Mouse (Mus musculus) heart, postnatal 0 days (tissue): ENCODE data around the gene Arhgap45. TPM values are rescaled to one million over a fixed set of nuclear protein-coding genes. Genes with fewer than 3 reads are reported as not detected.

Experiments used
- ATAC-seq: fragments of 200-750 bp; cut with Nextera tagmentation; 2 replicates; pipeline ENCODE4 v1.8.0; 2017; ENCODE audit warnings: low read depth, moderate number of reproducible peaks, moderate library complexity; ENCODE audit not compliant: insufficient read depth
- DNase-seq: peaks from one replicate; pipeline ENCODE4 v3.0.0-alpha.2; 2016; ENCODE audit warnings: low spot score
- H3K27ac ChIP-seq: fragments of 300-500 bp; sonication (generic); 2 replicates; pipeline ENCODE4 v1.5.1; 2014; ENCODE audit warnings: low read depth, mild to moderate bottlenecking
- H3K27me3 ChIP-seq: fragments of 300-500 bp; sonication (generic); 2 replicates; pipeline ENCODE4 v1.6.1; 2014; ENCODE audit warnings: low read length, mixed read lengths; ENCODE audit not compliant: control insufficient read depth, insufficient read depth
- H3K36me3 ChIP-seq: fragments of 300-500 bp; sonication (generic); replicated peaks from 2 replicates; pipeline ENCODE4 v1.6.1; 2014; ENCODE audit warnings: low read length, mixed read lengths; ENCODE audit not compliant: control insufficient read depth, insufficient read depth
- H3K4me1 ChIP-seq: fragments of 300-500 bp; sonication (generic); 2 replicates; pipeline ENCODE4 v1.6.1; 2014; ENCODE audit warnings: antibody characterized with exemption; ENCODE audit not compliant: control insufficient read depth, insufficient read depth
- H3K4me2 ChIP-seq: fragments of 300-500 bp; sonication (generic); 2 replicates; pipeline ENCODE4 v1.6.1; 2014; ENCODE audit warnings: low read depth, mild to moderate bottlenecking, low read length, moderate library complexity
- H3K4me3 ChIP-seq: fragments of 300-500 bp; sonication (generic); 2 replicates; pipeline ENCODE4 v1.5.1; 2014; ENCODE audit warnings: low read depth, low read length
- H3K9ac ChIP-seq: fragments of 300-500 bp; sonication (generic); replicated peaks from 2 replicates; pipeline ENCODE4 v1.6.1; 2014; ENCODE audit warnings: low read depth, low read length, mixed read lengths
- H3K9me3 ChIP-seq: fragments of 300-500 bp; sonication (generic); replicated peaks from 2 replicates; pipeline ENCODE4 v1.6.1; 2016; ENCODE audit warnings: low read length; ENCODE audit not compliant: control insufficient read depth
- CTCF ChIP-seq: IDR thresholded peaks from 2 replicates; pipeline ENCODE4 v1.5.1; 2016; ENCODE audit warnings: antibody characterized with exemption, control low read depth, low read depth
- EP300 ChIP-seq: IDR thresholded peaks from 2 replicates; pipeline ENCODE4 v1.6.1; 2016; ENCODE audit warnings: antibody characterized with exemption, low read depth
- WGBS: fragments of 180-500 bp; shearing (Covaris S2); extraction: QIAGEN DNeasy Blood & Tissue Kit; methylation state at CpG from one replicate; pipeline ENCODE4 v1.1.7; 2014; 5-methylcytosine and 5-hydroxymethylcytosine counted together
- polyA plus RNA-seq: library from polyadenylated mRNA; unstranded; fragments of >200 nt; fragmentation: Nextera tagmentation; extraction: Ambion mirVana; gene quantifications from 2 replicates; pipeline ENCODE4 v1.2.1, GENCODE M21; 2015
- total RNA-seq: library from RNA; depleted of rRNA; stranded (reverse); fragments of >200 nt; gene quantifications from 2 replicates; pipeline ENCODE4 v1.2.3, GENCODE M21; 2014; ENCODE audit warnings: low replicate concordance

The Arhgap45 gene
- total and polyA plus RNA-seq, 2 experiments from 2014 or later, result 1.9 to 3.9 TPM

DNA sequence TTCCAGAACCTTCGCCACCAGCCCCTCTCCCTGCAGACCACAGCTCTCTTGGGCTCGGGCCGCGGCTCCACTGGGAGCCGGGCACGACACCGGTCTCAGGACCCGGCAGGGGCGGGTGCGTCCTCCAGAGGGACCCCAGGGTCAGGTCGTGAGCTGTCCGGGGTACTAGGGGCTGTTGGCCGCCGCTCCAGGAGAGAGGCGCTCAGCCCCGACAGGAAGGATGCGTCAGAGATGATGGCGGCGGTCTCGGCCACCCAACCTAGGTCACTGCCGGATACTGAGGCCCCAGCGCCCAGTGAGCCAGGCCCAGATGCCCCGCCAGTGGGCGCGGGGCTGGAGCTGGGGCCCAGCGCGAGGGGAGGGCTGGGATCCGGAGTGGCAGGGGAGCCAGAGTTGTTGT, 39.1 kb upstream of the Arhgap45 start:
- H3K27me3 ChIP-seq, result no peaks in the 10 kb centered on the region
- H3K27ac ChIP-seq, result no peak overlapping the region
- DNase-seq (no peak), ATAC-seq (no peak)
- H3K36me3 ChIP-seq, result peaks cover 50% of the 10 kb centered on the region
- TF ChIP-seq EP300 (no peak), CTCF (no peak)
- H3K4me1 ChIP-seq, result peaks cover under 1% of the 10 kb centered on the region; the same call in 1 of the 2 replicates
- no peak overlapping the region for H3K9ac ChIP-seq
- WGBS, result 86% methylated on average over 27 of the region's 28 CpGs
- H3K4me2 ChIP-seq, result no peak overlapping the region
- no peaks in the 10 kb centered on the region for H3K9me3 ChIP-seq
- H3K4me3 ChIP-seq, result no peak overlapping the region

DNA sequence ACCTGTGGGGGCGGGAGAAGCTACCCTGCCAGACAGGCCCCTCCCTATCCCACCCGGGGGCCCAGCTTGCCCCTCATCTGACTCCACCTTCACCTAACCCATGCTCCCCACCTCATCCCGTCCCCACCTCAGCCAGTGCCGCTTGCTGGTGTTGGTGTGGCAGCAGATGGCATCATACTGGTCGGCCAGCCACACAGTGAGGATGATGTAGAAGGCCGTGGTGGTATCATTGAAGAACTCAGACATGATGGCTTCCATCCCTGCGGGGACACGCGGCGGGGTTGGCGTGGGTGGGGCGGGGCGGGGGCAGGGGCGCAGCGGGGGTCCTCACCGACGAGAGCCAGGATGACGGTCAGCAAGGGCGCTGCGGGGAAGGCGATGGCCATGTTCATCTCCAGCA, 38.4 kb upstream of the Arhgap45 start:
- no peaks in the 10 kb centered on the region for H3K9me3 ChIP-seq
- H3K27me3 ChIP-seq, result no peaks in the 10 kb centered on the region
- no peak overlapping the region for H3K9ac ChIP-seq
- H3K36me3 ChIP-seq, result peaks cover 50% of the 10 kb centered on the region
- ATAC-seq (no peak), DNase-seq (no peak)
- TF ChIP-seq EP300, result no peak
- TF ChIP-seq CTCF, result no peak
- H3K27ac ChIP-seq, result no peak overlapping the region
- no peak overlapping the region for H3K4me2 ChIP-seq
- peaks cover 8% of the 10 kb centered on the region for H3K4me1 ChIP-seq
- H3K4me3 ChIP-seq, result no peak overlapping the region
- WGBS, result 93% methylated on average over 17 of the region's 21 CpGs

DNA sequence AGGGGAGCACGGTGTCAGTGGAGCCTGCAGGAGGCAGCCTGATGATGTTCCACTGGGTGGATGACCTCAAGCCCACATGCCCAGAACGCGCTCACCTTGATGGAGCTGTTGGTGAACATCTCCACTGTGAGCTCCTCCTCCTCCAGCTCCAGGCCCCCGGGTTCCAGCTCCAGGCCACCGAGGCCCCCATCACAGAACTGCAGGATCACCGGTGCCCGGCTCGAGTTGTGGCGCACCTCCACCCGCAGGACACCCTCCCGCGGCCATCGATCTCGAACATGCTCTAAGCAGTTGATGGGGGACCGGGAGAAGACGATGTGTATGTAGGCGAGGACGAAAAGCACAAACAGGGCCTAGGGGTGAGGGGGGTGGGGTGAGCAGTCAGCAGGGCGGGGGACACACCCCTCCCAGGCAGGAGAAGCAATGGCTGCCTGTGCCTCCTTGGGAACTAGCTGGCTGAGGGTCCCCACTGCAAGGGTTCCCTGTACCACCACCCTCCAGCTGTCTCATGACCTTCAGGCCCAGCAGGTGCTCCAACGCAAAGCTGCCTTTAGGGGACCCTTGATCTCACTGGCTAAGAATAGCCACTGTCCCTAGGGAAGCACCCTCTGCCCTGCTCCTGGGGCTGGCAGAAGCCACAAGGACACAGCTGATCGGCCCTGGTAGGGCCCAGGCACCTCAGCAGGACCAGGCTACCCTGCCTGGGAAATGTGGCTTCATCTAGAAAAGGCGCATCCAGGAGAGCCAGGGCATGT, 36.9 kb upstream of the Arhgap45 start:
- ATAC-seq (no peak), DNase-seq (no peak)
- H3K9me3 ChIP-seq, result no peaks in the 10 kb centered on the region
- peak overlapping the region; percentile 33 for H3K27ac ChIP-seq
- TF ChIP-seq EP300 (no peak), CTCF (no peak)
- peaks cover 46% of the 10 kb centered on the region for H3K36me3 ChIP-seq
- no peak overlapping the region for H3K4me3 ChIP-seq
- no peak overlapping the region for H3K9ac ChIP-seq
- 85% methylated on average over 22 of the region's 22 CpGs for WGBS
- H3K4me2 ChIP-seq, result no peak overlapping the region
- H3K27me3 ChIP-seq, result no peaks in the 10 kb centered on the region
- peaks cover 13% of the 10 kb centered on the region for H3K4me1 ChIP-seq

DNA sequence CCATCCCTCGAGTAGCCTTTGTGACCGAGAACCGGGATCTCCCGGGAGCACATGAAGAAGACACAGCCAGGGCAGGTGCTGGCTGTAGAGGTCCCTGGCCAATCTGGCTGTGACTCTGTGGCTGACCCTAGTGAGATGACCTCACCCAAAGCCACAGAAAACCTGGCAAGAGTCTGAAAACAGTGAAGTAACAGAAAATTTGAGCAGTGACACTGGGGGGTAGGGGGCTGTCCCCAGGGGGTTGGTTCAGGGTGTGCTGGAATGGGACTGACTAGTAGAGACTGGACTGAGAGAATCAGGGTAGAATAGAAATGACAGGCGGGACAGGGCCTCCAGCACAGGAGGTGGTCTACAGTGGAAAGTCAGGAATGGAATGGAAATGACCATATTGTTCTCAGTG, 33.2 kb upstream of the Arhgap45 start:
- ATAC-seq (no peak), DNase-seq (no peak)
- peak overlapping the region; percentile 74 for H3K4me3 ChIP-seq
- peak overlapping the region; percentile 83; the same call in 1 of the 2 replicates for H3K9ac ChIP-seq
- H3K27ac ChIP-seq, result peak overlapping the region; percentile 98; the same call in 1 of the 2 replicates
- peak overlapping the region; percentile 93 for H3K4me2 ChIP-seq
- TF ChIP-seq EP300 (no peak), CTCF (no peak)
- peaks cover 26% of the 10 kb centered on the region for H3K4me1 ChIP-seq
- 66% methylated on average over 5 of the region's 5 CpGs for WGBS
- no peaks in the 10 kb centered on the region for H3K27me3 ChIP-seq
- H3K9me3 ChIP-seq, result no peaks in the 10 kb centered on the region
- H3K36me3 ChIP-seq, result peaks cover 12% of the 10 kb centered on the region

DNA sequence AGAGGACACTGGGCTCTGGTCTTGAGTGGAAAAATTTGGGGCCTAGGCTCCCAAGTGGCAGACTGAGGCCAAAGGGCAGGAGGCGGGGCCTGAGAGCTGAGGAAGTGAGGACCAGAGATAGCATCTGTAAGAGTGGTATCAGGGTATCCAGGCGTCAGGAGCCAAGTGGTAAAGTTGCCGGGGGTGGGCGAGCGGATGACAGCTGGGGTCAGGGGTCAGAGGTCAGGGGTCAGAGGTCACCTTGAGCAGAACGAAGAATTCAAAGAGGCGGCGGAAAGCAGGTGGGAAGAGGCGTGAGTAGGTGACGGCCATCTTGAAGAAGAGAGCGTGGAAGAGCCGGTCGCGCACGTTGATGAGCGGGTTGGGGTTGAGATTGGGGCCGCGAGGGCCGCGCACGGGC, 32.8 kb upstream of the Arhgap45 start:
- H3K9ac ChIP-seq, result peak overlapping the region; percentile 83
- no peak for ATAC-seq
- H3K4me1 ChIP-seq, result peaks cover 26% of the 10 kb centered on the region
- peaks cover 8% of the 10 kb centered on the region; the same call in 1 of the 2 replicates for H3K36me3 ChIP-seq
- no peak for DNase-seq
- WGBS, result under 1% methylated on average over 18 of the region's 21 CpGs
- peak overlapping the region; percentile 98 for H3K27ac ChIP-seq
- H3K4me2 ChIP-seq, result peak overlapping the region; percentile 93
- no peaks in the 10 kb centered on the region for H3K27me3 ChIP-seq
- TF ChIP-seq CTCF (no peak), EP300 (0 out of 2 replicates have a peak, but pooled peaks have one; percentile 22)
- no peaks in the 10 kb centered on the region for H3K9me3 ChIP-seq
- peak overlapping the region; percentile 74 for H3K4me3 ChIP-seq
